Mouse (Mus musculus) testis, postnatal 14 days (tissue): ENCODE results near the gene Efcab10.

Source experiments
- DNase-seq: peaks from one replicate; pipeline ENCODE4 v3.0.0; 2021; ENCODE audit warnings: low spot score

Efcab10 gene

GRCm38 (mm10) chr12:33427726-33428125 lies 33.1 kb downstream of the Efcab10 start:
- DNase-seq: no peak

DNA sequence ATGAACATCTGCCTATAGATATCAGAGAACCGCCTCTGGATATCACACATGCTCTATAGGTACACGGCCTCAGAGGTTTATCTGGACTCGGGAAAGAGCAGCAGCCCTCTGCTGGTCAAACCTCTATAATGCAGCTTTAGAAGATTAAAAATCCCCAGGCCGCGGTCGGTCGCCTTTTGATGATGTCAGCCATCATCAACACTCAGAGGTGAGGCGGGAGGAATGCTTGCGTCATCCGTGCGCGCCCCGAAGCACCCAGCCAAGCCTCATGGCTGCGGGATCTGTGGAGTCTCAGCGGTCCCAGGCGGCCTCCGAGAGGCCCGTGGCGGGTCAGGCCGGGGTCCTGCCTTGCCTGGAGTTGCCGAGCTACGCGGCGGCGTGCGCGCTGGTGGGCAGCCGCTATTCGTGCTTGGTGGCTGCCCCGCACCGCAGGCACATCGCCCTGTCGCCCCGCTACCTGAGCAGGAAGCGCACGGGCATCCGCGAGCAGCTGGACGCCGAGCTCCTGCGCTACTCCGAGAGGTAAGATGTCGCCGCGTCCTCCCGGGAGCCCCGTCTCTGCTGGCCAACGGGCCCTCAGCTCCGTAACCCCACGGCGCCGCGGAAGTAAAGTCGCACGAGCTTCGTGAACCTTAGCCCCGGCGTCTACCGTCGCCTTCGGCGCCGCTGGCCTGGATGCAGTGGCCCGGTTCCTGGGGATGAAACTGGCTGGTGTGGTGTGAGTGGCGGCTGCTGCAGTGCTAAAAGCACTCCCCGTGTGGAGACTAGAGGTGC lies 34.9 kb downstream of the Efcab10 start, which contains the start of gene Twistnb:
TSS of gene Twistnb (plus strand) at position 249 of the 774 bp plus-strand sequence.
- peak; percentile 96 for DNase-seq

- no peak for DNase-seq
These were observed 39.2 kb downstream of the Efcab10 start for GRCm38 (mm10) chr12:33433812-33434211.

DNA sequence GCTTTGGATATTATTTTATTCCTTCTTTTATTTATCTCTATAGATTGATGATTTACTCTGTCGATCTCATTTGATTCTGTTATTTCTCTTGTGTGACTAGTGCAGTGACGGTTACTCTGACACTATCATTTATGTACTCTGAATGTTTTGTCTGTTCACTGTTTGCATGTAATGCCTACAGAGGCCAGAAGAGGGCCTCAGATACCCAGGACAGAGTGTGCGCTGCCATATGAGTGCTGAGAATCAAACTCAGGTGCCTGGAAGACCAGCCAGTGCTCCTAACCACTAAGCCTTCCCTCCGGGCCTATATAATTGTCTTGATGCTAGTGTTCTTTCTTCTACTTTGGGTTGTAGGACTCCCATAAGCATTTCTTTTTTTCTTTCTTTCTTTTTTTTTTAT lies 40.1 kb downstream of the Efcab10 start:
- DNase-seq: no peak
